Mouse (Mus musculus) heart, embryonic 15.5 days (tissue): ENCODE measurements around the gene Inhbb. TPM values are rescaled to one million over a fixed set of nuclear protein-coding genes. Genes with fewer than 3 reads are reported as not detected.

Source experiments
- ATAC-seq: fragments of 200-750 bp; cut with Nextera tagmentation; replicated peaks from 2 replicates; pipeline ENCODE4 v1.8.0; 2017; ENCODE audit warnings: low read depth, moderate TSS enrichment; ENCODE audit not compliant: insufficient number of reproducible peaks, insufficient read depth, low FRiP score
- H3K27ac ChIP-seq: fragments of 300-500 bp; sonication (generic); 2 replicates; pipeline ENCODE4 v1.5.1; 2015; ENCODE audit warnings: mild to moderate bottlenecking, inconsistent platforms
- H3K27me3 ChIP-seq: fragments of 300-500 bp; sonication (generic); 2 replicates; pipeline ENCODE4 v1.6.1; 2015; ENCODE audit warnings: inconsistent platforms
- H3K36me3 ChIP-seq: fragments of 300-500 bp; sonication (generic); 2 replicates; pipeline ENCODE4 v1.6.1; 2015; ENCODE audit warnings: mild to moderate bottlenecking, inconsistent platforms
- H3K4me1 ChIP-seq: fragments of 300-500 bp; sonication (generic); replicated peaks from 2 replicates; pipeline ENCODE4 v1.6.1; 2015; ENCODE audit warnings: inconsistent platforms
- H3K4me2 ChIP-seq: fragments of 300-500 bp; sonication (generic); 2 replicates; pipeline ENCODE4 v1.6.1; 2015; ENCODE audit warnings: inconsistent platforms, mild to moderate bottlenecking, moderate library complexity
- H3K4me3 ChIP-seq: fragments of 300-500 bp; sonication (generic); 2 replicates; pipeline ENCODE4 v1.5.1; 2015; ENCODE audit warnings: mild to moderate bottlenecking, inconsistent platforms
- H3K9ac ChIP-seq: fragments of 300-500 bp; sonication (generic); 2 replicates; pipeline ENCODE4 v1.6.1; 2015; ENCODE audit warnings: mild to moderate bottlenecking, inconsistent platforms
- H3K9me3 ChIP-seq: fragments of 300-500 bp; sonication (generic); replicated peaks from 2 replicates; pipeline ENCODE4 v1.6.1; 2016; ENCODE audit warnings: inconsistent platforms
- WGBS: fragments of 180-500 bp; shearing (Covaris S2); methylation state at CpG from one replicate; pipeline ENCODE4 v1.1.7; 2015; ENCODE audit warnings: mixed read lengths; 5-methylcytosine and 5-hydroxymethylcytosine counted together
- polyA plus RNA-seq: library from polyadenylated mRNA; unstranded; fragments of >200 nt; fragmentation: Nextera tagmentation; extraction: Ambion mirVana; gene quantifications from 2 replicates; pipeline ENCODE4 v1.2.1, GENCODE M21; 2015

Gene Inhbb
- polyA plus RNA-seq, 1 experiment from 2014 or later = 0.48 TPM

DNA sequence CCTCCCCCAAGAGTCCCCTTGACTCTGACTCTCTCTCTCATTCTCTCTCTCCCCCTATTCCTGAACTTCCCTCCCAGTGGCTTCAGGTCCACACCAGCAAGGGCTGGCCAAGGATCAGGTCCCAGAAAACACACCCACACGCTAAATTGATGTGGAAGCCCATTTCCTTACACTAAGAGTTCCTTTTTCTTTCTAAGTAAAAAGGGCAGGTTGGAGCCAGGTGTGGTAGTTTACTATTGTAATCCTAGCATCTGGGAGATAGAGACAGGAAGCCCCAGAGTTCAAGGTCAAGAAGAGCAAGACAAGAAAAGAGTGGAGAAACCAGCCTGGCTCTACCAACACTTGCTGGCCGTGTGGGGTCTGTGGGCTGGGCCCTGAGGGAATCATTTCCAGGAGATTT, 23.4 kb downstream of the Inhbb start:
- H3K27ac ChIP-seq = no peak overlapping the region
- no peak for ATAC-seq
- no peak overlapping the region for H3K9ac ChIP-seq
- H3K27me3 ChIP-seq = no peaks in the 10 kb centered on the region
- H3K4me1 ChIP-seq = peaks cover 17% of the 10 kb centered on the region
- no peaks in the 10 kb centered on the region for H3K36me3 ChIP-seq
- no peaks in the 10 kb centered on the region for H3K9me3 ChIP-seq
- no peak overlapping the region for H3K4me3 ChIP-seq
- 67% methylated on average over 2 of the region's 2 CpGs for WGBS
- H3K4me2 ChIP-seq = no peak overlapping the region

- H3K4me1 ChIP-seq = peaks cover 17% of the 10 kb centered on the region
- no peak overlapping the region for H3K4me3 ChIP-seq
- H3K27ac ChIP-seq = no peak overlapping the region
- H3K9me3 ChIP-seq = no peaks in the 10 kb centered on the region
- H3K4me2 ChIP-seq = no peak overlapping the region
- H3K36me3 ChIP-seq = no peaks in the 10 kb centered on the region
- WGBS = 65% methylated on average over 7 of the region's 7 CpGs
- no peak for ATAC-seq
- no peaks in the 10 kb centered on the region for H3K27me3 ChIP-seq
- H3K9ac ChIP-seq = no peak overlapping the region
Measured at GRCm38 (mm10) chr1:119397839-119398238, 24.2 kb downstream of the Inhbb start.

DNA sequence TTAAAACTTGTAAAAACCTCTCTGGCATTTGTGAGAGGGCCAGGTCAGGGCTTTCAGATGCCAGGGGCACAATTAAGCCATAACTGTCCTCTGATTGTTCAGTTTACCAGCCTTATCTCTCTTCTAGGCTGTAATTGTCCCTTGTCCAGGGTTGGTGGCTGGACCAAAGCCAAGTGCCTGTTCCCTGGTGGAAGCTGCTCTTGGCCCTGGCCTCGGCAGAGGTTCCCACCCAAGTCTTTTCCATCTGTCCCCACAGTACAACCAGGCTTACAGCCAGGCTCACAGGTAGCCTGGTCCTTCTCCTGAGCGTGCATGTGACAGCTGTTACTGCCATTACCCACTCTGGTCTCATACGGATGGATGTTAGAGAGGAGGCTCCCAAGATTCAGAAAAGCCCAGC, 30.7 kb downstream of the Inhbb start:
- Histone ChIP-seq H3K36me3 (no peaks in the 10 kb centered on the region), H3K9me3 (no peaks in the 10 kb centered on the region), H3K4me1 (peaks cover 38% of the 10 kb centered on the region), H3K27ac (peak overlapping the region; percentile 50), H3K27me3 (no peaks in the 10 kb centered on the region), H3K9ac (no peak overlapping the region), H3K4me2 (no peak overlapping the region), H3K4me3 (no peak overlapping the region)
- 24% methylated on average over 3 of the region's 3 CpGs for WGBS
- ATAC-seq = no peak

DNA sequence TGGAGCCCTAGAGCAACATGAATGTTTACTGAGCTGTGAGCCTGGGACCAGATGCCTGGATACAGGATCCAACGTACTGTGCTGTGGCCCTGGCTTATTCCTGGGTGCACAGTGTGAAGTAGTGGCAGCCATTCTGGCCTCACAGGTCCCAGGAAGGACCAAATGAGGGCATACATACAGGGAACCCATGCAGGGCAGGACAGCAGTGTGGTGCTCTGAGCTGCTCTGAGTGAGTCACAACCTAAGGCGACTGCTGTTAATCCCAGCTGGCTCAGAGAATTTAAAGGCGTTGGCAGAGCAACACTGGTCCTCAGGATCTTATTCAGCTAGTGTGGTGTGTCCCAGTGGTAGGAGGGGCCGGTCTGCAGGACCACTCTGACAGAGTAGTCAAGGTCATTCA, 31.4 kb downstream of the Inhbb start:
- peak overlapping the region; percentile 50 for H3K27ac ChIP-seq
- H3K4me3 ChIP-seq = no peak overlapping the region
- WGBS = 46% methylated on average over 4 of the region's 4 CpGs
- no peaks in the 10 kb centered on the region for H3K36me3 ChIP-seq
- no peak for ATAC-seq
- H3K9ac ChIP-seq = no peak overlapping the region
- no peak overlapping the region for H3K4me2 ChIP-seq
- H3K27me3 ChIP-seq = no peaks in the 10 kb centered on the region
- no peaks in the 10 kb centered on the region for H3K9me3 ChIP-seq
- peaks cover 36% of the 10 kb centered on the region for H3K4me1 ChIP-seq

DNA sequence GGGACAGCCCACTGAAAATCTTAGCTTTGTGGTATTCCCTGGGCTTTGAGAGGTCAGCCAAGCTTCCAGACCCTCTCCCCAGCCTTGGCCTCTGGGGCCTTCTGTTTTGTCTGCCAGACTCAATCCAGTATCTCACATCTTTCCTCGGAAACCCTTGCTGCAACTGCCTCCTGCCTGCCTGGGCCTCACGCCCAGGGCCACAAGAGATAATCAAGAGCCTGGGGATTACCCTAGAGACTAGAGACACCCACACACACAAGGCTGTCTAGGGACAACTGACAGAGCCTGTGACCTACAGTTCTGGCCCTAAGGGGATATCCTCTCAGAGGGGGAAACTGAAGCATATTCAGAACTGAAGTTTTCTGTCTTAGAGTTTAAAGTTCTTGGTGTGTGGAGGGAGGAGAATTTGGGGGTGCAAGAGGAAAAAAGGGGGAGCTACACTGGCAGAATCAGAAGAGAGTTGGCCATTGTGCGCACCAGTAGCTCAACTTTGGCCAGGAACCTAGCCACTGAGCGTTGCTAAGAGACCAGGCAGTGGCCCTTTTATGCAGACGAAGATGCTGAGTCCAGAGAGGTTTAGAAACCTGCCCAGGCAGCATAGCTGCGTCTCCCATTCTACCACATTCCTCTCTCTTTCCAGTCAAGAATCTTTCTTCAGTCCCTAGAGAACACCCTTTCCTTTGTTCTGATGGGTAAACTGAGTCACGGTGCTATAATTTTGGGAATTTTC, 32.1 kb downstream of the Inhbb start:
- H3K27ac ChIP-seq = 0 out of 2 replicates have a peak overlapping the region, but pooled peaks have one; percentile 42

GRCm38 (mm10) chr1:119388664-119389396, 33.2 kb downstream of the Inhbb start:
- 12% methylated on average over 19 of the region's 19 CpGs for WGBS
- no peak for ATAC-seq
- H3K4me1 ChIP-seq = peaks cover 40% of the 10 kb centered on the region
- H3K27ac ChIP-seq = no peak overlapping the region
- no peak overlapping the region for H3K9ac ChIP-seq
- no peak overlapping the region for H3K4me2 ChIP-seq
- 0 out of 2 replicates have a peak, but pooled peaks cover 3% of the 10 kb centered on the region for H3K27me3 ChIP-seq
- H3K9me3 ChIP-seq = no peaks in the 10 kb centered on the region
- no peaks in the 10 kb centered on the region for H3K36me3 ChIP-seq
- H3K4me3 ChIP-seq = no peak overlapping the region

More for the DNA sequence above, 32.1 kb downstream of the Inhbb start:
- Histone ChIP-seq H3K27me3 (0 out of 2 replicates have a peak, but pooled peaks cover under 1% of the 10 kb centered on the region), H3K9me3 (no peaks in the 10 kb centered on the region), H3K4me3 (no peak overlapping the region), H3K4me2 (no peak overlapping the region), H3K4me1 (peaks cover 36% of the 10 kb centered on the region), H3K9ac (no peak overlapping the region), H3K36me3 (no peaks in the 10 kb centered on the region)
- WGBS = 50% methylated on average over 7 of the region's 7 CpGs
- no peak for ATAC-seq

- no peak for ATAC-seq
- no peak overlapping the region for H3K4me3 ChIP-seq
- no peaks in the 10 kb centered on the region for H3K36me3 ChIP-seq
- no peak overlapping the region for H3K27ac ChIP-seq
- H3K9ac ChIP-seq = no peak overlapping the region
- no peak overlapping the region for H3K4me2 ChIP-seq
- no peaks in the 10 kb centered on the region for H3K9me3 ChIP-seq
- H3K4me1 ChIP-seq = peaks cover 33% of the 10 kb centered on the region
- H3K27me3 ChIP-seq = 0 out of 2 replicates have a peak, but pooled peaks cover 3% of the 10 kb centered on the region
- WGBS = 51% methylated on average over 3 of the region's 3 CpGs
Measured at GRCm38 (mm10) chr1:119386306-119386705, 35.7 kb downstream of the Inhbb start.

DNA sequence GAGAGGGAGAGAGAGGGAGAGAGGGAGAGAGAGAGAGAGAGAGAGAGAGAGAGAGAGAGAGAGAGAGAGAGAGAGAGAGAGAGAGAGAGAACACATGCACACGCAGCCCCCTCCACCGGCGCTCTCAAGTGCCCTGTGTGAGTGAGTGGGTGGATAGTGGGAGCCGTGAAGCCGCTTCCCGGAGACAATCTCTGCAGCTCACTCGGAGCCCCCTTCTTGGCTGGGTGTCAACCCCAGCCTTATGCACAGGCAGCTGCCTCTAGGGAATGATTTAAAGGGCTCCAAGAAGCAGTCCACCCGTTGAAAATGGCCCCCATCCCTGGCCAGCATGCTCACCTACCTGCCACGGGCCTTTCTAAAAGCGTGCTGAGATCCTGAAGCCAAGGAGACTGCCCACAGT, 38.1 kb downstream of the Inhbb start:
- H3K4me2 ChIP-seq = 0 out of 2 replicates have a peak overlapping the region, but pooled peaks have one; percentile 4
- no peak overlapping the region for H3K9ac ChIP-seq
- H3K9me3 ChIP-seq = no peaks in the 10 kb centered on the region
- peaks cover 9% of the 10 kb centered on the region for H3K4me1 ChIP-seq
- H3K27ac ChIP-seq = no peak overlapping the region
- 46% methylated on average over 10 of the region's 10 CpGs for WGBS
- no peaks in the 10 kb centered on the region for H3K36me3 ChIP-seq
- no peak overlapping the region for H3K4me3 ChIP-seq
- H3K27me3 ChIP-seq = 0 out of 2 replicates have a peak, but pooled peaks cover 3% of the 10 kb centered on the region
- ATAC-seq = no peak

DNA sequence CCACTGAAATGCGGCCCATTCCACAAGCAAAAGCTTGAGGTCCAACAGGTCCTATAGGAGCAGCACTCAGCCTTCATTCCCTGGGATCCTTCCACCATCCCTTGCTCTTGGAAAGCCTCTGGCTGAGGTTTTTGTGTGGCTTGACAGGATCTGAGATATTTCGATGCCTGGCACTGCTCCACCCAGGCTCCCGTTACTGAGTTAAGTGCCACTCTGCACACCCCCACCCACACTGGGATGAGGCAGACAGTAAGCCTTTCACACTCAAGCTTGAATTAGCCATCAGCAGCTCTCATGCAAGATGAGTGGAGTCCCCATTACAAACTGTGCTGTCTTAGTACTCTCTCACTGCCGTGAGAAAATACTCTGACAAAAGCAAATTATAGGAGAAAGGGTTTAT, 41.4 kb downstream of the Inhbb start:
- 76% methylated on average over 4 of the region's 4 CpGs for WGBS

GRCm38 (mm10) chr1:119375376-119375775, 46.7 kb downstream of the Inhbb start:
- H3K4me1 ChIP-seq = no peaks in the 10 kb centered on the region
- H3K27me3 ChIP-seq = 0 out of 2 replicates have a peak, but pooled peaks cover 2% of the 10 kb centered on the region
- H3K9me3 ChIP-seq = no peaks in the 10 kb centered on the region
- no peak overlapping the region for H3K27ac ChIP-seq
- H3K9ac ChIP-seq = no peak overlapping the region
- H3K4me3 ChIP-seq = no peak overlapping the region
- H3K36me3 ChIP-seq = no peaks in the 10 kb centered on the region
- ATAC-seq = no peak
- H3K4me2 ChIP-seq = no peak overlapping the region
- 61% methylated on average over 5 of the region's 5 CpGs for WGBS

More for the DNA sequence above, 41.4 kb downstream of the Inhbb start:
- no peak overlapping the region for H3K4me3 ChIP-seq
- ATAC-seq = no peak
- H3K4me2 ChIP-seq = no peak overlapping the region
- no peak overlapping the region for H3K9ac ChIP-seq
- 0 out of 2 replicates have a peak, but pooled peaks cover 3% of the 10 kb centered on the region for H3K27me3 ChIP-seq
- no peaks in the 10 kb centered on the region for H3K36me3 ChIP-seq
- no peaks in the 10 kb centered on the region for H3K9me3 ChIP-seq
- H3K4me1 ChIP-seq = peaks cover 4% of the 10 kb centered on the region; the same call in 1 of the 2 replicates
- H3K27ac ChIP-seq = no peak overlapping the region

- WGBS = 84% methylated on average over 12 of the region's 12 CpGs
- Histone ChIP-seq H3K9me3 (no peaks in the 10 kb centered on the region), H3K4me1 (no peaks in the 10 kb centered on the region), H3K27ac (no peak overlapping the region), H3K27me3 (no peaks in the 10 kb centered on the region), H3K4me2 (no peak overlapping the region), H3K4me3 (no peak overlapping the region), H3K9ac (no peak overlapping the region), H3K36me3 (no peaks in the 10 kb centered on the region)
- ATAC-seq = no peak
Measured at GRCm38 (mm10) chr1:119367546-119367945, 54.5 kb downstream of the Inhbb start.
